Comparison of ENCODE assay signal across 9 mouse cellular contexts in genomic region chr12:51866226-51866910, GRCm38 (mm10). TPM values are rescaled to one million over a fixed set of nuclear protein-coding genes. Genes with fewer than 3 reads are reported as not detected.
DNase-seq lines count a peak whose midpoint lies in the region; ATAC-seq lines count a peak whose summit lies in the region.
"Had no signal": no experiment of that assay in that cellular context is flagged by ENCODE, and none has a peak within 500 bp of the region (broad histone marks: within the 10 kb centered on the region; RNA-seq: fewer than 3 reads in every experiment).

No protein-coding gene starts in this region.

- H3K27ac ChIP-seq in forebrain, embryonic 10.5 days = peak overlapping the region; percentile 67
- no peak overlapping the region for H3K27ac ChIP-seq in forebrain, embryonic 13.5 days
- H3K27ac ChIP-seq in hindbrain, embryonic 14.5 days = peak overlapping the region; percentile 64

- H3K4me3 ChIP-seq in forebrain, embryonic 10.5 days = no peak overlapping the region; the same call in 1 of the 2 replicates
- H3K4me3 ChIP-seq in forebrain, embryonic 13.5 days = no peak overlapping the region
- no peak overlapping the region for H3K4me3 ChIP-seq in hindbrain, embryonic 14.5 days (replicated peaks; ENCODE audit: low read length)
- peak overlapping the region; percentile 74 for H3K4me3 ChIP-seq in megakaryocyte, embryonic 14.5 days (replicated peaks)
- H3K4me3 ChIP-seq: heart, embryonic 15.5 days had no signal

- no peaks in the 10 kb centered on the region for H3K36me3 ChIP-seq in forebrain, embryonic 10.5 days (replicated peaks)
- H3K36me3 ChIP-seq in forebrain, embryonic 13.5 days (ENCODE audit: poor library complexity, severe bottlenecking) = no peaks in the 10 kb centered on the region
- H3K36me3 ChIP-seq in hindbrain, embryonic 14.5 days (replicated peaks; ENCODE audit: control insufficient read depth, insufficient read depth) = no peaks in the 10 kb centered on the region
- H3K36me3 ChIP-seq in megakaryocyte, embryonic 14.5 days (replicated peaks; ENCODE audit: low read length) = peaks cover 23% of the 10 kb centered on the region
- H3K36me3 ChIP-seq: heart, embryonic 15.5 days had no signal

- WGBS in forebrain, embryonic 10.5 days = 69% methylated on average over 13 of the region's 13 CpGs
- WGBS in forebrain, embryonic 13.5 days = 57% methylated on average over 13 of the region's 13 CpGs
- 62% methylated on average over 13 of the region's 13 CpGs for WGBS in hindbrain, embryonic 14.5 days

- no peaks in the 10 kb centered on the region for H3K27me3 ChIP-seq in forebrain, embryonic 10.5 days (ENCODE audit: poor library complexity, severe bottlenecking)
- no peaks in the 10 kb centered on the region for H3K27me3 ChIP-seq in forebrain, embryonic 13.5 days
- H3K27me3 ChIP-seq in hindbrain, embryonic 14.5 days (ENCODE audit: control insufficient read depth, insufficient read depth, low read length) = no peaks in the 10 kb centered on the region
- H3K27me3 ChIP-seq in megakaryocyte, embryonic 14.5 days (replicated peaks) = no peaks in the 10 kb centered on the region
- H3K27me3 ChIP-seq: heart, embryonic 15.5 days had no signal

- no peak overlapping the region for H3K4me2 ChIP-seq in forebrain, embryonic 13.5 days
- no peak overlapping the region for H3K4me2 ChIP-seq in hindbrain, embryonic 14.5 days (replicated peaks)
- H3K4me2 ChIP-seq: heart, embryonic 15.5 days had no signal

- peaks cover 35% of the 10 kb centered on the region for H3K4me1 ChIP-seq in forebrain, embryonic 10.5 days
- peaks cover 21% of the 10 kb centered on the region for H3K4me1 ChIP-seq in forebrain, embryonic 13.5 days
- peaks cover 12% of the 10 kb centered on the region for H3K4me1 ChIP-seq in hindbrain, embryonic 14.5 days (replicated peaks; ENCODE audit: control insufficient read depth, insufficient read depth, low read length)
- peaks cover 75% of the 10 kb centered on the region for H3K4me1 ChIP-seq in megakaryocyte, embryonic 14.5 days

- DNase-seq in forebrain, embryonic 10.5 days (ENCODE audit: extremely low spot score, low spot score) = no peak
- peak; percentile 43 for DNase-seq in 3134 (ENCODE audit: extremely low read depth, insufficient read length, low spot score)
- DNase-seq in hindbrain, embryonic 14.5 days (ENCODE audit: low spot score) = no peak
- DNase-seq in thymus, postnatal 4 days = peak; percentile 32
- no peak for DNase-seq in layer of hippocampus, postnatal 14 days (ENCODE audit: low spot score in 2 of 2)

- no peak for ATAC-seq in forebrain, embryonic 13.5 days
- ATAC-seq in common myeloid progenitor, adult 5-6 weeks (replicated peaks; ENCODE audit: low read depth, poor library complexity, severe bottlenecking) = peak; percentile 70
- no peak for ATAC-seq in hindbrain, embryonic 14.5 days (ENCODE audit: low FRiP score)

- H3K9me3 ChIP-seq in forebrain, embryonic 10.5 days = no peaks in the 10 kb centered on the region
- H3K9me3 ChIP-seq in forebrain, embryonic 13.5 days (replicated peaks) = no peaks in the 10 kb centered on the region
- no peaks in the 10 kb centered on the region for H3K9me3 ChIP-seq in hindbrain, embryonic 14.5 days (ENCODE audit: control insufficient read depth, low read length)
- no peaks in the 10 kb centered on the region for H3K9me3 ChIP-seq in megakaryocyte, embryonic 14.5 days
- H3K9me3 ChIP-seq: heart, embryonic 15.5 days had no signal

- H3K9ac ChIP-seq in forebrain, embryonic 13.5 days = no peak overlapping the region
- H3K9ac ChIP-seq in hindbrain, embryonic 14.5 days = no peak overlapping the region
- H3K9ac ChIP-seq: heart, embryonic 15.5 days had no signal

RNA-seq across cellular contexts. Expression of gene Hectd1, which starts 37.0 kb away (rescaled TPM):
- polyA plus RNA-seq in forebrain, embryonic 10.5 days (2016; fragmentation: Nextera tagmentation; extraction: Ambion mirVana) = 30.9 and 32.3 TPM in 2 replicates
- 38.6 and 39.1 TPM in 2 replicates for polyA plus RNA-seq in forebrain, embryonic 13.5 days (2015; fragmentation: Nextera tagmentation; extraction: Ambion mirVana)
- 130 and 143 TPM in 2 replicates for total RNA-seq in common myeloid progenitor, adult 5-6 weeks (2017)
- 42.9 and 44.3 TPM in 2 replicates for polyA plus RNA-seq in hindbrain, embryonic 14.5 days (2014; fragmentation: Nextera tagmentation; extraction: Ambion mirVana)
- 0.77 and 2.0 TPM in 2 replicates for polyA plus RNA-seq in megakaryocyte, embryonic 14.5 days (2012; ENCODE audit: insufficient read depth, low replicate concordance)
- total RNA-seq in layer of hippocampus, postnatal 14 days (2021) = 10 to 100 TPM; 81.7 to 85.4 TPM

Comparison
In these comparisons a context has a peak if more than half of its experiments do, and no peak if none do; other contexts are left out.
1. DNase-seq: peak in 3134 (single experiment) and thymus, postnatal 4 days (single experiment); none in forebrain, embryonic 10.5 days (single experiment), hindbrain, embryonic 14.5 days (single experiment) and layer of hippocampus, postnatal 14 days (0 of 2).
2. RNA of gene Hectd1, which starts 37.0 kb away (polyA plus RNA-seq): 42.9 to 44.3 TPM in hindbrain, embryonic 14.5 days, 38.6 to 39.1 TPM in forebrain, embryonic 13.5 days and 30.9 to 32.3 TPM in forebrain, embryonic 10.5 days; 0.77 to 2.0 TPM in megakaryocyte, embryonic 14.5 days; every median in the first group is over 10 times any median in the second.